Mouse (Mus musculus) bone marrow macrophage, adult 2 months (primary cell): ENCODE data around the gene Tk1. TPM values are rescaled to one million over a fixed set of nuclear protein-coding genes. Genes with fewer than 3 reads are reported as not detected.
A peak's percentile ranks its signal among the peaks of the same experiment; 100 is the strongest.
"Not testable (repeated sequence)": the region's sequence is repeated elsewhere in the genome, so short reads cannot be mapped to it uniquely, and the experiment has no call there.

Experiments
- H3K27ac ChIP-seq: 2 replicates; pipeline ENCODE4 v1.5.1; 2012; ENCODE audit warnings: low read depth, low read length; ENCODE audit not compliant: insufficient read depth
- H3K4me1 ChIP-seq: 2 replicates; pipeline ENCODE4 v1.6.1; 2012; ENCODE audit warnings: low read length; ENCODE audit not compliant: control insufficient read depth, insufficient read depth
- H3K4me3 ChIP-seq: 2 replicates; pipeline ENCODE4 v1.5.1; 2012; ENCODE audit warnings: mild to moderate bottlenecking, low read length, moderate library complexity; ENCODE audit not compliant: insufficient read depth
- CTCF ChIP-seq: IDR thresholded peaks from 2 replicates; pipeline ENCODE4 v1.5.1; 2012; ENCODE audit warnings: low read depth, mild to moderate bottlenecking, low read length, moderate library complexity
- POLR2A ChIP-seq: IDR thresholded peaks from 2 replicates; pipeline ENCODE4 v1.6.1; 2012; ENCODE audit warnings: mild to moderate bottlenecking, low read depth, low read length, borderline replicate concordance
- polyA plus RNA-seq: library from polyadenylated mRNA; stranded (reverse); fragments of >200 nt; gene quantifications from 2 replicates; pipeline ENCODE4 v1.2.4, GENCODE M21; 2012; ENCODE audit not compliant: missing spikeins, insufficient read depth, insufficient read length

Tk1 gene
- polyA plus RNA-seq, 1 experiment = 70.1 TPM

DNA sequence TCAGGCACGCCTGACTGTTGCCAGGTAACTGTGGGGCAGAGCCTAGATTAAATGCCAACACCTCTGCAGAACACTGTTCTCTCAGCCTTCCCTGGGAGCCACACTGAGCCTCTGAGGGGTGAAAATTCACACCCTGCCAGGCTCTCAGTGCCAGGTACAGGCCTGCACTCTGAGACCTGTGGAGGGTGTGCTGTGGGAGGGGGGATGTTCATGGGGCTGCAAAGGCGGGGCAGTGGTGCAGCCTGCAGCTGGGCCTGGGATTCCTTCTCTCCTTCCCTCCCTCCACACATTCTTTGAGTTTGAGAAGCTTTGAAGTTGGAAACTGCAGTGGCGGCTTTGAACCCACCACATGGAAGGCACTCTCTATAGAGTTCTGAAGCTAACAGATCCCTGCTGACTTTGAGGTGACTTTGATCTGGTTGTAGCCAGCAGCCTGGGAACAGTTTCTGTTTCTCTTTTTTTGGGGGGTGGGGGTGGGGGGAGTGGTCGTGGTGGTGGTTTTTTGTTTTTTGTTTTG, 31.8 kb downstream of the Tk1 start:
- H3K4me1 ChIP-seq = peaks cover 10% of the 10 kb centered on the region
- no peak overlapping the region for H3K4me3 ChIP-seq
- TF ChIP-seq POLR2A (no peak), CTCF (no peak)
- no peak overlapping the region for H3K27ac ChIP-seq

DNA sequence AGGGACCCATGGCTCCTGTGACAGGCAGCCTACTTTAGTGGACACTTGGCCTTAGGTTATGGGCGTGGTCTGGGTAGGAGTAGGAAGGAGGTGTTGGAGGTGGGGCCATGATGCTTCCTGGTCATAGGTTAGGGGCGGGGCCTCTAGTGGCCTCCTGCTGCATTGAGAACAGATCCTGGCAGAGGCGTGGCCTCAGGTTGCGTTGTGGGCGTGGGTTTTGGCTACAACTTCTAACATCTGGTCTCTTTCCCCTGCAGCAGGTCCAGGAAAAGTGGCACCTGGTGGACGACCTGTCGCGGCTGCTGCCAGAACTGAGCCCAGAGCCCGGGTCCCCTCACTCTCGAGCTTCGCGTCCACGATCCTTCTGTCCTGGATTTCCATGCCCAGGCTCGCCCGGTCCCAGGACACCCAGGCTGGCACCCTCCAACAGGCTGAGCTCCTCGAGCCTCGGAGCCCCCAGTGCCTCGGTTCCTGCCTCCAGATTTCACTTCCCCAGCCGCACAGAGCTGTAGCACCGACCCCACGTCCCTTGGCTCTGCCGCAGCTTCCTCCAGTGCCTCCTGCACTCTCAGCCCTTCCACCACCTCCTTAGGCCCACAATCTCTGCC, 33.5 kb downstream of the Tk1 start:
- TF ChIP-seq POLR2A = no peak
- no peak for TF ChIP-seq CTCF
- H3K27ac ChIP-seq = peak overlapping the region; percentile 5
- H3K4me1 ChIP-seq = peaks cover 3% of the 10 kb centered on the region; the same call in 1 of the 2 replicates
- H3K4me3 ChIP-seq = peak overlapping the region; percentile 29

DNA sequence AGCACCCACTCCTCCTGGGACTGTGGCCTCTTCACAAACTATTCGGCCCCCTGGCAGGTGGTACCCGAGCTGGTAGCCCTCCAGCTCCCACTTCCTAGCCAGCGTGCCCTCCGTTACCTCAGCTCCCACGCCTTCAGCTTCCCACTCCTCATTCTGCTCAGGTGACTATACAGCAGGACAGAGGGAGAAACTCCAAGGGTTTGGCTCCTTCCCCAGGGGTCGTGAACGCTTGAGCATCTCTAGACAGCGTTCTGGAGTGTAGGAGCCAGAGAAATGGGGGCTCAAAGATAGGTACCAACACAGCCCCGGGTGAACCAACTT, 34.5 kb downstream of the Tk1 start:
- H3K4me1 ChIP-seq = peaks cover 3% of the 10 kb centered on the region; the same call in 1 of the 2 replicates
- TF ChIP-seq POLR2A (no peak), CTCF (no peak)
- no peak overlapping the region for H3K4me3 ChIP-seq
- no peak overlapping the region for H3K27ac ChIP-seq

DNA sequence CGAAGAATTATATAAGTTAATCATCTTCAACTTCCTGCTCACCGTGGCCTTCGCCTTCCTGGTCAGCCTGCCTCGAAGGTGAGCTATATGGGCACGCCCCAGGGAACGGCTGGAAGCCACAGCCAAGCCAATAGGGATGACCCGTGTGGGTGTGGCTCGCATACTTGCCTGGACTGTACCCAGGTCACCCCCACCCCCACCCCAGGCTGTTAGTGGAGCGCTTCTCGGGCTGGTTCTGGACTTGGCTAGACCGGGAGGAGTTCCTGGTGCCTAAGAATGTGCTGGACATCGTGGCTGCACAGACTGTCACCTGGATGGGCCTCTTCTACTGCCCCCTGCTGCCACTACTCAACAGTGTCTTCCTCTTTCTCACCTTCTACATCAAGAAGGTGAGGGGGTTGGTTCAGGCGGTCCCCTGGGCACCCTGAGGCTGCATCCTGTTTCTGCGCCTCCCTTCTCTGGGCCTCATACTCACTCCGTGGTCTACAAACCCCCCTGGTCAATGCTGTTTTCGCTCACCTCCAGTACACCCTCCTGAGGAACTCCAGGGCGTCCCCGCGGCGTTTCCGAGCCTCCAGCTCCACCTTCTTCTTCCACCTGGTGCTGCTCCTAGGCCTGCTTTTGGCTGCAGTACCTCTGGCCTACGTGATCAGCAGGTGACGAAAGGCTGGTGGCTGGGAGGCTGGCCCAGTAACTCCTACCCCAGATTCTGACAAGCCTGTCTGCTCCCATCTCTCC, 35.0 kb downstream of the Tk1 start:
- Histone ChIP-seq H3K27ac (no peak overlapping the region), H3K4me1 (peaks cover 3% of the 10 kb centered on the region; the same call in 1 of the 2 replicates), H3K4me3 (no peak overlapping the region)
- TF ChIP-seq CTCF (0 out of 2 replicates have a peak, but pooled peaks have one; percentile 19), POLR2A (no peak)

DNA sequence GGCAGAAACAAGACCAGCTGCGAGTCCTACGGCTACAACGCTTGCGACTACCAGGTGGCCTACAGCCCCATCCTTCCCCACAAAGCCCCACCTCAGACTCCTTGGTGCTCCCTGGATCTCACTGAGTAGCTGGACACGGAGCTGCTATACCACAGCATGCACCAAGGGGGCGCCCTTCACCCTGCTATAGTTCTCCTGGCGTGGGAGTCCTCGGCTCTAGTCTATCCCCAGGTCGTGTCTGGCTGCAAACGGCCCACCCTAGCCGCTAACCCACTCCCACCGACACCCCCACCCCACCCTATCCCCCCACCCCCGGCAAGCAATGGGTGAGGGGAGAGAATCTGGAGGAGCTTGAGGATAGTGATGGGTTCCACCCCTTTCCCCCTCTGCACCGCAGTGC, 35.6 kb downstream of the Tk1 start:
- TF ChIP-seq CTCF (peak; percentile 55; the same call in 1 of the 2 replicates), POLR2A (no peak)
- Histone ChIP-seq H3K4me1 (peaks cover 3% of the 10 kb centered on the region; the same call in 1 of the 2 replicates), H3K4me3 (no peak overlapping the region), H3K27ac (no peak overlapping the region)

DNA sequence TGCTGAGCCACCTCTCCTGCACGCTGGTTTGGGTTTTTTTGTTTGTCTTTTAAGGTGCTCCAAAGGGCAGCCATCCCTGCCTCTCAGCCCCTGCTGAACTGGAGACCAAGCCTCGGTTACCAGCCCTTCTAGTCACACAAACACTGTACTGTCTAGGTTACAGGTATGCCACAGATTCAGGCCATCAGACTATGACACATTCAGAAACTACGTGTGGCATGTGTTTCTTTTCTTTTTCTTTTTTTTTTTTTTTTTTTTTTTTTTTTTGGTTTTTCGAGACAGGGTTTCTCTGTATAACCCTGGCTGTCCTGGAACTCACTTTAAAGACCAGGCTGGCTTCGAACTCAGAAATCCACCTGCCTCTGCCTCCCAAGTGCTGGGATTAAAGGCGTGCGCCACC, 37.4 kb downstream of the Tk1 start:
- H3K4me3 ChIP-seq, H3K4me1 ChIP-seq, H3K27ac ChIP-seq: not testable (repeated sequence)

DNA sequence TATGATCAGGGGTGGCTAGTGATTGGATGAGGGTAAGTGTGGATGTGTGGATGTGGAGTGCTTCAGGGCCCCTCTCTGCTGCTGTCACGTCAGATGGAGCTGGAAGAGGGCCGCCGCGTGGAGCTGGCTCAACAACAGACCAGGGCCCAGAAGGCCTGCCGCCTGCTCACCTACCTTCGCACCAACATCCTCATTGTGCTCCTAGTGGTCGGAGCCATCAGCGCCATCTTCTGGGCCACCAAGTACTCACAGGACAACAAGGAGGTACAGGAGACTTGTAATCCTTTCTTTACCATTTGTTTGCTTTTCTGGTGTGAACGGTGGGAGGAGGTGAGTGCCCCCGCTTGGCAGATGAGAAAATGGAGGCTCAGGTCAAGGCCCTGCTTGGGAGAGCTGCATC, 39.6 kb downstream of the Tk1 start:
- Histone ChIP-seq H3K4me3 (no peak overlapping the region), H3K27ac (no peak overlapping the region), H3K4me1 (peaks cover 8% of the 10 kb centered on the region)
- TF ChIP-seq POLR2A = no peak
- TF ChIP-seq CTCF = peak; percentile 42; the same call in 1 of the 2 replicates

DNA sequence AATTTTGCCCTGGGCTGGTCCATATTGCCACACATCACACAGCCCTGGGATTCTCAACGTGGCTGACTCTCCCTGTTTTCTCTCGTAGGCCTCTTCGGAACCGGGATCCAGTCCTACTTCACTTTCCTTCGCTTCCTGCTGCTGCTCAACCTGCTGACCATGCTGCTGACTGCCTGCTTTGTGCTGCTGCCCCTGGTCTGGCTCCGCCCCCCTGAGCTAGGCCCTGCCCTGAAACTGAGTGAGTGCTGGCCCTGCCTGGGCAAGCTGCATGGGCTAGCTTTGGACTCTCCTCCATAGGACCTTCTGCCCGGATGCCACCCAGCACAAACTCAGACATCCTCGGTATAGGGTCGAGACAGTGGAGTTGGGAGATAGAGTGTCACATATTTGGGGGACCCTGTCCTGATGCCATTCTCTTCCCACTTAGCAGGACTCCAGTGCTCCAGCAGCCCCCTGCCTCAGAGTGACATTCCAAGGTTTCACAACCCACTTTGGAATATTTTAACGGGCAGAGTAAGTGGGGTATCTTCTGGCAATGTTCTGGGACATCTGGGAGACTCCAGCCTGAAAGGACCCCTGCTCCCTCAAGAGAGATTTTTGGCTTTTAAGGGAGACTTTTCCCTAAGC, 42.1 kb downstream of the Tk1 start:
- no peak overlapping the region for H3K4me3 ChIP-seq
- peaks cover 12% of the 10 kb centered on the region for H3K4me1 ChIP-seq

DNA sequence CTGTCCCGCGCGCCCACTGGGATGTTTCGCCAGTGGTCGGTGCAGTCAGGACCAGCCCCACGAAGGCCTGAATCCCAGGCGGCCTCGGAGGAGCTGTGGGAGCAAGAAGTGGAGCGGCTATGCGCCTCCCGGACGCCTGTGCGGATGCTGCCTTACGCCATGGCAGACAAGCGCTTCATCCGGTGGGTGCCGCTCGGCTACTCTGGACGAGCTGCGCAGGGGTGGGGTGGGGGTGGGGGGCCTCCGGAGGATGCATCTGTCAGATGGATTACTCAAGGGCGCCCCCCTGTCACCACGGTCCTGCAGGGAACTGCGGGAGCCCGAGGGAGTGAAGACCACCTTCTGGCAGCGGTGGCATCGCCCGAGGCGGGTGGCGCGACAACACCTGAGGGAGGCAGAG, 42.8 kb downstream of the Tk1 start:
- Histone ChIP-seq H3K4me1 (peaks cover 19% of the 10 kb centered on the region), H3K4me3 (no peak overlapping the region), H3K27ac (no peak overlapping the region)
- no peak for TF ChIP-seq CTCF
- no peak for TF ChIP-seq POLR2A

More for the DNA sequence above, 42.1 kb downstream of the Tk1 start:
- no peak overlapping the region for H3K27ac ChIP-seq
- TF ChIP-seq POLR2A (no peak), CTCF (no peak)

DNA sequence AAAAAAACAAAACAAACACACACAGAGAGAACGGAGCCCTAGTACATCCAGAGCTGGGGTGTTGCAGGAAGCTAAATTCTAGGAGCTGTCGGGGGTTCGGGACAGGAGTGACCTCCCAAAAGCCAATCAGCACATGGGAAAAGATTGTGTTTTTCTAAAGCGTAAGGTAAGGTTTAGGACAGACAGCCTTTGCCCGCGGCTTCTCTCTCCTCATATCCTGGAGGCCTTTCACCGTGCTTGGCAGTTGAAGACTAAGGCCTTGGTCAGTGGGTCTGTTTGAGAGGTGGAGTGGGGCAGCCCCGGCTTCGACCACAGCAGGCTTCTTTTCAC, 43.2 kb downstream of the Tk1 start:
- Histone ChIP-seq H3K4me1 (peaks cover 20% of the 10 kb centered on the region), H3K4me3 (no peak overlapping the region), H3K27ac (no peak overlapping the region)
- no peak for TF ChIP-seq CTCF
- TF ChIP-seq POLR2A = no peak
